Mouse (Mus musculus) embryonic facial prominence, embryonic 11.5 days (tissue): Measurements from ENCODE around the gene Ift74. TPM values are rescaled to one million over a fixed set of nuclear protein-coding genes. Genes with fewer than 3 reads are reported as not detected.

ENCODE experiments used
- ATAC-seq: fragments of 200-750 bp; cut with Nextera tagmentation; replicated peaks from 2 replicates; pipeline ENCODE4 v1.8.0; 2017; ENCODE audit warnings: low read depth; ENCODE audit not compliant: insufficient number of reproducible peaks, low FRiP score, low TSS enrichment
- DNase-seq: peaks from one replicate; pipeline ENCODE4 v3.0.0-alpha.2; 2015; ENCODE audit warnings: low spot score
- H3K27ac ChIP-seq: fragments of 300-500 bp; sonication (generic); replicated peaks from 2 replicates; pipeline ENCODE4 v1.5.1; 2014; ENCODE audit warnings: mild to moderate bottlenecking, low read depth, low read length, control low read depth
- H3K27me3 ChIP-seq: fragments of 300-500 bp; sonication (generic); 2 replicates; pipeline ENCODE4 v1.6.1; 2014; ENCODE audit warnings: mild to moderate bottlenecking, low read length, moderate library complexity, mixed read lengths; ENCODE audit not compliant: control insufficient read depth, insufficient read depth
- H3K36me3 ChIP-seq: fragments of 300-500 bp; sonication (generic); replicated peaks from 2 replicates; pipeline ENCODE4 v1.6.1; 2014; ENCODE audit warnings: low read depth, mild to moderate bottlenecking, low read length, moderate library complexity, mixed read lengths; ENCODE audit not compliant: control insufficient read depth, insufficient read depth
- H3K4me1 ChIP-seq: fragments of 300-500 bp; sonication (generic); 2 replicates; pipeline ENCODE4 v1.6.1; 2014; ENCODE audit warnings: low read length, mixed read lengths; ENCODE audit not compliant: control insufficient read depth, insufficient read depth
- H3K4me2 ChIP-seq: fragments of 300-500 bp; sonication (generic); 2 replicates; pipeline ENCODE4 v1.6.1; 2014; ENCODE audit warnings: low read depth, mild to moderate bottlenecking, control low read depth, low read length, moderate library complexity
- H3K4me3 ChIP-seq: fragments of 300-500 bp; sonication (generic); 2 replicates; pipeline ENCODE4 v1.5.1; 2014; ENCODE audit warnings: low read depth, low read length, control low read depth
- H3K9ac ChIP-seq: fragments of 300-500 bp; sonication (generic); replicated peaks from 2 replicates; pipeline ENCODE4 v1.6.1; 2014; ENCODE audit warnings: mild to moderate bottlenecking, control low read depth, low read length
- H3K9me3 ChIP-seq: fragments of 300-500 bp; sonication (generic); replicated peaks from 2 replicates; pipeline ENCODE4 v1.6.1; 2016; ENCODE audit warnings: mild to moderate bottlenecking, low read length, inconsistent platforms, mixed read lengths; ENCODE audit not compliant: control insufficient read depth
- WGBS: fragments of 180-500 bp; shearing (Covaris S2); extraction: QIAGEN DNeasy Blood & Tissue Kit; methylation state at CpG from one replicate; pipeline ENCODE4 v1.1.7; 2014; 5-methylcytosine and 5-hydroxymethylcytosine counted together
- microRNA counts: library from miRNA; unstranded; fragments of <30 nt; microRNA quantifications from one replicate; lab custom pipeline; 2016
- microRNA-seq: library from miRNA; unstranded; fragments of <30 nt; microRNA quantifications from one replicate; pipeline ENCODE4, GENCODE M21; 2016; ENCODE audit warnings: borderline number of aligned reads
- polyA plus RNA-seq: library from polyadenylated mRNA; unstranded; fragments of >200 nt; fragmentation: Nextera tagmentation; extraction: Ambion mirVana; gene quantifications from 2 replicates; pipeline ENCODE4 v1.2.1, GENCODE M21; 2014

Gene Ift74
- polyA plus RNA-seq, 1 experiment from 2014 or later: 78.2 TPM

DNA sequence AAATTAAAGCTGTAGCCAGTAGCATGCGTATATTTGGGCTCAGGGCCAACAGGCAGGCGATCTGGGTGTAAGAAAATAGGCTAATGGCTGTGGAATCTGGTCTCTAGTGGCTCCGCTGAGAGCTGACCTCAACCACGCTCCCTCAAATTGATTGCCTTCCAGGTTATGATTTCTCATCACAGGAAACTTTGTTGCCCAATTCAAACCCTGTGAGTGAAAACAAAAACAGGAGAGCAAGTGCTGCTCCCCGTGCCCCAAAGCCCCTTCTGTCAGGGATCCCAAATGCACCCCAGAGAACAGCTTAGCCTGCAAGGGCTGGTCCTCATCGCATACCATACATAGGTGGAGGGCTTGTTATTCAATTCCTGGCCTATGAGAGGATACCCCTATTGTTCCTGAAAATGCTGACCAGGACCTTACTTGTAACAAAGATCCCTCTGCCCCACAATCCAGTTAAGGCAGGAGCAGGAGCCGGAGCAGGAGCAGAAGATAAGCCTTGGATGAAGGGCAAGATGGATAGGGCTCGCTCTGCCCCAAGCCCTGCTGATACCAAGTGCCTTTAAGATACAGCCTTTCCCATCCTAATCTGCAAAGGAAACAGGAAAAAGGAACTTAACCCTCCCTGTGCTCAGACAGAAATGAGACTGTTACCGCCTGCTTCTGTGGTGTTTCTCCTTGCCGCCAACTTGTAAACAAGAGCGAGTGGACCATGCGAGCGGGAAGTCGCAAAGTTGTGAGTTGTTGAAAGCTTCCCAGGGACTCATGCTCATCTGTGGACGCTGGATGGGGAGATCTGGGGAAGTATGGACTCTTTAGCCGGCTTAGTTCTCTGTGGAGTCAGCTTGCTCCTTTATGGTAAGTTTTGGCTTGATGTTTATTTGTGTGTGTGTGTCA is 124.8 kb downstream of the Ift74 start, which contains the start of gene Tek:
Tek (plus strand) TSS at position 452 of the 894 bp plus-strand sequence.
- 66% methylated on average over 16 of the region's 16 CpGs for WGBS
- H3K4me3 ChIP-seq: no peak within 1 kb of the TSS

DNA sequence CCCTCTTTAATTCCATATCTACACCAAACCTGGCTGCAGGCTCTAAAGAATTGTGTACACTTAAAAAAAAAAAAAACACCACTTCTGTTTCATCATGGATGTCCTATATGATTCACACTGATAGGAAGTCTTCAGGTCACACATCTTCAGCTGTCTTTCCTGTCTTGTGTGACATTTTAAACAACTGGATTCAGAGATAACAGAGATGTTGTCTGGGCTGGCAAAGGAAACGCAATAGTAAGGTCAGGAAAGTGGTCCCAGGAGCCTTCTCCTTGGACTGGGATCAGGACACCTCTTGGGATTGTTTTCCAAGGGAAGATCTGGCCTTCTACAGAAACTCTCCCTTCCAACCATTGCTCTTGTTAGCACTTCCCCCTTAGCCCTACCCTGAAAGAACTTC is 127.5 kb downstream of the Ift74 start:
- no peaks in the 10 kb centered on the region for H3K36me3 ChIP-seq

More for the DNA sequence above, 124.8 kb downstream of the Ift74 start, which contains the start of gene Tek:
- Histone ChIP-seq H3K4me1 (no peaks in the 10 kb centered on the region), H3K36me3 (no peaks in the 10 kb centered on the region), H3K27ac (no peak within 1 kb of the TSS), H3K27me3 (no peaks in the 10 kb centered on the region), H3K9me3 (no peaks in the 10 kb centered on the region), H3K9ac (no peak within 1 kb of the TSS), H3K4me2 (no peak within 1 kb of the TSS)
- DNase-seq (no peak), ATAC-seq (no peak)

More for the DNA sequence above, 127.5 kb downstream of the Ift74 start:
- H3K9me3 ChIP-seq: no peaks in the 10 kb centered on the region
- H3K4me2 ChIP-seq: no peak overlapping the region
- H3K4me3 ChIP-seq: no peak overlapping the region
- no peak overlapping the region for H3K27ac ChIP-seq
- H3K27me3 ChIP-seq: no peaks in the 10 kb centered on the region
- no peak for ATAC-seq
- no peak for DNase-seq
- H3K4me1 ChIP-seq: no peaks in the 10 kb centered on the region
- no peak overlapping the region for H3K9ac ChIP-seq
- 77% methylated on average over 1 of the region's 1 CpGs for WGBS

MicroRNAs encoded within 50 kb of the gene (microRNA counts, 519-probe panel; counts per million panel counts)
- 4,117 counts per million, percentile 64 among the panel's probes with 10 or more counts for microRNA mmu-miR-872 (lab: Ali Mortazavi, UCI)

Small RNA genes lying within 50 kb of the gene (microRNA-seq; reads per million reads assigned to microRNA genes)
- gene Mir872: 4,068 reads per million, percentile 86 among the genes with 10 or more reads in this experiment

Other genes with a start within 250 kb of the Ift74 start
- gene Gm10306, start 57.9 kb upstream of the Ift74 start, polyA plus RNA-seq: not detected in 2 replicates
- 31.0 and 35.2 TPM in 2 replicates for gene Caap1, start 57.7 kb upstream of the Ift74 start, polyA plus RNA-seq
- gene Plaa, start 11.2 kb upstream of the Ift74 start, polyA plus RNA-seq: 81.9 and 96.6 TPM in 2 replicates
- gene Lrrc19, start 35.7 kb downstream of the Ift74 start, polyA plus RNA-seq: 0.57 and 1.1 TPM in 2 replicates
- 9.8 and 10.1 TPM in 2 replicates for gene Tek, start 124.8 kb downstream of the Ift74 start, polyA plus RNA-seq